Mouse (Mus musculus) E14TG2a.4 (cell line): Measurements from ENCODE around the gene Clec2l.
"Not testable (repeated sequence)": the region's sequence is repeated elsewhere in the genome, so short reads cannot be mapped to it uniquely, and the experiment has no call there.

Experiments used
- CTCF ChIP-seq: conservative IDR thresholded peaks from 2 replicates; pipeline ENCODE4 v1.5.1; 2014; ENCODE audit warnings: low read length
- NANOG ChIP-seq: IDR thresholded peaks from 2 replicates; pipeline ENCODE4 v1.6.1; 2014; ENCODE audit warnings: borderline replicate concordance, low read length, mixed read lengths

DNA sequence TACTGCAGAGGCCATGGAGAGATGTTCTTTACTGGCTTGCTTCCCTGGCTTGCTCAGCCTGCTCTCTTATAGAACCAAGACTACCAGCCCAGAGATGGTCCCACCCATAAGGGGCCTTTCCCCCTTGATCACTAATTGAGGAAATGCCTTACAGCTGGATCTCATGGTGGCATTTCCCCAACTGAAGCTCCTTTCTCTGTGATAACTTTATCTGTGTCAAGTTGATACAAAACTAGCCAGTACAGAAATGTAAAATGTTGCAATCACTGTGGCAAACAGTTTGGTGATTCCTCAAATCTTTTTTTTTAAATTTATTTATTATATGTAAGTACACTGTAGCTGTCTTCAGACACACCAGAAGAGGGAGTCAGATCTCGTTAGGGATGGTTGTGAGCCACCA is 7.6 kb downstream of the Clec2l start:
- TF ChIP-seq CTCF, NANOG: not testable (repeated sequence)
